Mouse (Mus musculus): Measurements from ENCODE around the gene Smarcd1.
"Not testable (repeated sequence)": the region's sequence is repeated elsewhere in the genome, so short reads cannot be mapped to it uniquely, and the experiment has no call there.

Gene Smarcd1

DNA sequence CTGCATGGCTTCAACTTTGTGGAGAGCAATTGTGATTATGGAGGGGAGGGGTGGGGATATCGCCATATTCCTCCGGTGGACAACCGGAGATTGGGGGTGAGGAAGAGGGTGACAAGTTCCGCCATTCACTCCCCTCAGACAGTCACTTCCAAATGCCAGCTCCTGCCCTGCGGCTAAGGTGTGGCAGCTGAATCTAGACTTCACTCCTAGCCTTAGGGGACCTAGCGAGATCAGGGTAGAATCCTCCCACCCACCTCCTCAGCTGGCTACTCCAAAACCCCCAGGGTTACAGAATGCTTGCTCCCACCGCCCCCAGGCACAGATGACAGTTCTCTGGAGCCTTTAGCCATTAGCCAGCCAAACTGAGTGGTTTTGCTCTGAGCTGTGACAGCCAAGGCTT lies 22.9 kb upstream of the Smarcd1 start:
- intact Hi-C loops (cut with DNase I), result no loop called here

DNA sequence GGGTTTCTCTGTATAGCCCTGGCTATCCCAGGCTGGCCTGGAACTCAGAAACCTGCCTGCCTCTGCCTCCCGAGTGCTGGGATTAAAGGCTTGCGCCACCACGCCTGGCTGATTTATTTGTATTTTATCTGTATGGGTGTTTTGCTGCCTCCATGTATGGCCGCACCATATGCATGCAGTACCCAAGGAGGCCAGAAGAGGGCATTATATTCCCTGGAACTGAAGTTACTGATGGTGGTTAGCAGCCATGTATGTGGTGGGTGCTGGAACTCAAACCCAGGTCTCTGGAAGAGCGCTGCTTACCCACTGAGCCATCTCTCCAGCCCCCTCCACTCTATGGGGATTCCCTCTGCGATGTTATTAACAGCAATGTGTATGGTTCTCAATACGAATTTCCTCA lies 19.0 kb upstream of the Smarcd1 start:
- intact Hi-C loops (cut with DNase I), result no loop called here

DNA sequence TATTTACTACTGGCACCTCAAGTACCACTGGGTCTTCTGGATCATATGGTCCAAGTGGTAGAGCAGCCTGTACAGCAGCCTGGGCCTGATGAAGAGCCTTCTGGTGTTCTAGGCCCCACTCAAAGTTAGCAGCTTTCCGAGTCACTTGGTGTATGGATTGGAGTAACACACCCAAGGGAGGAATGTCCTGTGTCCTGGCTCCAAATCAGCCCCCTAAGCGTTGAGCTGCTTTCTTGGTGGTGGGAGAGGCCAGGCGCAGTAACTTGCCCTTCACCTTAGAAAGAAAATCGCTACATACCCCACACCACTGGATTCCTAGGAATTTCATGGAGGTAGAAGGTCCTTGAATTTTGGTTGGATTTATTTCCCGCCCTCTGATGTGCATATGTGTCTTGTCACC lies 17.8 kb upstream of the Smarcd1 start:
- intact Hi-C loops (cut with DNase I), result no loop called here

DNA sequence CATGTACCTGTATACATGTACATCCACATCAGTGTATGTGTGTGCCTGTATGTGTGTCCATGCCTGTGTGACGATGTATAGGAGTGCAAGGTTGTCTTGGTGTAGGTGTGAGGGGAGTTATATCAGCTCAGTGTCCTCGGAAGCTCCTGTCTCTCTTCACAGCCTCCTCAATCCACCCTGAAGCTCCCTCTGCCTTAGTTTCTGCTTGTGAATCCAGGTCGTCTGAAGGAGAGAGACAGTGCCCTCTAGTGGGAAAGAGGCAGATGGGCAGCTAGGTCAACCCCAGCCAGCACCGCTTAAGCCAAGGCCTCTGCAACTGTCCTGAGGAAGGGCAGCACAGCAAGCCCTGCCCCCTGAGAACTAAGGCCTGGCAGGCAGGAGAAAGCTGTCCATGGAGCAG lies 13.2 kb upstream of the Smarcd1 start:
- intact Hi-C loops (cut with DNase I), result no loop called here

DNA sequence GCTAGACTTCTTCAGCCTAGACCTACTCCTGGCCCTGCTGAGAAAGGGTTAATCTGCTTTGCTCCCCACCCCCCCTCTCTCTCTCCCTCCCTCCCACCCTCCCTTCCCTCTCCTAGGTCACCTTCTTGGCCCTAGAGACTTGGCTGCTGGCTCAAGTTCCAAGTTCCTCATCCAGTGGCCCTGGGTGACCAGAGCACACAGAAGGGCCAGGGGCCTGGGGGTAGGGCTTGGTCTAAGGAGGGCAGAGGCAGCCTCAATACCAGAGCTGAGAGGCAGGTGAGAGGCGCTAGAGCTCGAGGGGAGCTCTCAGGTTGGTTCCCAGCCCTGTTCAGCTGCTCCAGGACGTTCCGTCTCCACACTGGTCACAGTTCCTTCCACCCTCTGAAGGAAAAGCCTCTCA lies 11.0 kb upstream of the Smarcd1 start:
- intact Hi-C loops (cut with DNase I), result loop anchor here (5.0 kb wide), 1 partner anchor 189 kb away; no protein-coding TSS in a partner anchor

DNA sequence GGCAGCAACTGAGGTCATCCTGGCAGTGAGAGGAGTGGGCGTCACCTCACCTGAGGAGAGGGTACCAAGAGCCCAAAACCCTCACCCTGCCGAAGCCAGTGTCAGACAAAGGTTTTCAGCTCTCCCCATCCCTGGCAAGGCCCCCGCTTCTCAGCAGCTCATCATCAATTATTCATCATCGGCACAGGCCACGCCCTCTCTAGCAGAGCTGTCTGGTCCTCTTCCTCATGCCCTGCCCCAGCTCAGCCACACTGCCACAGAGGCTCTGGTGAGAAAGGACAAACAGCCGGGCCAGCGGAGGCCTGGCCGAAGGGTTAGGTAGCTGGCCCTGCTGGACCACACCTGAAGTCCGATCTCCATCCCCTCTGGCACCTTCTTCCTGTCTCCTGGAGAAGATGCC lies 10.0 kb upstream of the Smarcd1 start:
- intact Hi-C loops (cut with DNase I), result loop anchor here (5.0 kb wide), 1 partner anchor 190 kb away; no protein-coding TSS in a partner anchor

DNA sequence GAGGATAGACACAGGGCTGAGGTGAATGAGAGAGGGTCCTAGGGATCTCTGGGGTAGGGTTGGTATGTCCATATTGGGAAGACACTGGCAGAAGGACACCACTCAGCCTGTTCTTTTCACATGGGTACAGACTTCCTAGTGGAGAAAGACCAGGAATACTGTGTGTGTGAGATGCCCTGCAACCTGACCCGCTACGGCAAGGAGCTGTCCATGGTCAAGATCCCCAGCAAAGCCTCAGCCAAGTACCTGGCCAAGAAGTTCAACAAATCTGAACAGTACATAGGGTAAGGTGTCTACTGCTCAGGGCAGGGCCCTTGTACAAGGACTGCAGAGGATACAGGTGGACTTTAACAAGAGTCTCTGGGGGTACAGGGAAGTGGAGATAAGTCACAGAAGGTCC lies 4.6 kb upstream of the Smarcd1 start:
- intact Hi-C loops (cut with DNase I), result no loop called here

DNA sequence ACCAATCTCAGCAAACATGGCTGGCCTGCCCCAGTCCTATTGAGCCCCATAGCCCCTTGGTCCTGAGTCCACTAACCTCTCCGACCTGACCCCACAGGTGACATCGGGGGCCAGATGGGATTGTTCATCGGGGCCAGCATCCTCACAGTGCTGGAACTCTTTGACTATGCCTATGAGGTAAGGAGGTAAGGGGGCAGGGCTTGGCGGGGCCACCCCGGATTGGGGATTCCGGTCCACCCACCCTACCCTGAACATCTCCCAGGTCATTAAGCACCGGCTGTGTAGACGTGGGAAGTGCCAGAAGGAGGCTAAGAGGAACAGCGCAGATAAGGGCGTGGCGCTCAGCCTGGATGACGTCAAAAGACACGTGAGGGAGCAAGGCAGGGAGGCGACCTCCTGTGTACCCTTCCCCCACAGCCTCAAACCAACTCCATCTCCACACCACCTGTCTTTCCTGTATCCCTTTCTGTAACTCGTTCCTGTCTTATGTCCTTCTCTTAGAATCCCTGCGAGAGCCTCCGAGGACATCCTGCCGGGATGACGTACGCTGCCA lies 3.3 kb upstream of the Smarcd1 start:
- intact Hi-C loops (cut with DNase I), result no loop called here

DNA sequence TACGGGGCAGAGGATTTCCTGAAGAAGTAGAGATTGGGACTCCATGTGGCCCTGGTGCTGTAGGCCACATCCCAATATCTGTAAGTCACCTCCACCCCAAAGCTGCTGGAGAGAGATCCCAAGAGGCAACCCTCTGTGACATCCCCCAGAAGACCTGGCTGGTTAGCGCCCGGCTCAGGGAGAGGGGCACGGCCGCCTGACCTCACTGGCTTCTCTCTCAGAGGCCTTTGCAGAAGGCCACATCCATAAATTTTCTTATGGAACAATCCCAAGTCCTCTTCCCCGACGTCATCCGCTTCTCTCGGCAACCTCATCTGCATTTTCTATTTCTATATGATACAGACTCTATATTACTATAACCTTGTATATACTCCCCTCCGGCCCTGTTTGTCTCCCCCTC lies 2.2 kb upstream of the Smarcd1 start:
- intact Hi-C loops (cut with DNase I), result no loop called here

DNA sequence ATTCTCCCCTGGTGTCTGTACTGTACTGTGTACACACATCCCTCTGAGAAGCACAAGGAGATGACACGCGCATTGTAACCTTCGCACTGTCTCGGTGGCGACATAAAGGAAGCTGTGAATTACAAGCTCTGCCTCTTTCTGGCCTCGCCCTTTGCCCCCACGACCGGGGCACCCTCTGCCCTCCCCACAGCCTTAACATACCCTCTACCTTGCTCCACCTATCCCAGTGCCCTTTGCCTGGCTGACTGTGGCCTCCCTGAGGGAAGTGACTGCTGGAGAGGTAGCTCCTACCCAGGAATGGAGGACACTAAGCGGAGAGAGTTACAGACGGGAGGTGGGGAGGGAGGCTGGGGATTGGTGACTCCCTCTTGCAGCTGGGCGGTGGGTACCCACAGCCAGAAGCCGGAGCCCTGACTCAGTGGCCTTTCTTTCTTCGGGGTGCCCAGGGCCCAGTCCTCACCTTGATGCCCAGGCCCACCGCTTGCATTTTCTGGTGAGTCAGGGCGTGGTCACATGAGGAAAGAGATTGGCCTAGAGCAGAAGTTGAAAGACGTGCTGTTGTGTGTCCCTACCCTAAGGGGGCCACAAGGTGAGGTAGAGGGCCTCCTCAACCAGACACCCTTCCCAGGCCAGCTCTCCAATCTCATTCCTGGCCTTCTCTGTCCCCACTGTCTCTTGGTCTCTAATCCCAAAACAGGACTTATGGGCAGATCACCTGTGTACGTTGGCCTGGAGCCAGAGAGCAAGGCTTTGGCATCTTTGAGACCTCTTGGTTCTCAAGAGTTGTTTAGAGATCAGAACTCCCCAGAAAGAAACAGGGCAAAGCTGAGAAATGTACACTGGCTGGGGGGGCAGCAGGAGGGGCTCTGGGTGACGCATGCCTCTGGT lies 1.5 kb upstream of the Smarcd1 start:
- intact Hi-C loops (cut with DNase I), result no loop called here

DNA sequence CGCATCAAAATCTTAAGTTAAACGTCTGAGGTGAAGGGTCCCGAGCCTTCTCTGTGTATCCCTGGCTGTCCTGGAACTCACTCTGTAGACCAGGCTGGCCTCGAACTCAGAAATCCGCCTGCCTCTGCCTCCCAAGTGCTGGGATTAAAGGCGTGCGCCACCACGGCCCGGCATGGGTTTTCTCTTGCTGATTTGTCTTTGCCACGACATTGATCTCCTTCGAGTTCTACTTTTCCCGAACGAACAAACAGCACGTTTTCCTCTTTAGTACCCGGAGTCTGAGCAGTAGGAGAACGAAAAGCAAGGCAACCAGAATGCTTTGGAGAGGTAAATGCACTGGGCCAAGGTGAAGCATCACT lies 310 bp upstream of the Smarcd1 start:
- intact Hi-C loops (cut with DNase I), result not testable (repeated sequence)

DNA sequence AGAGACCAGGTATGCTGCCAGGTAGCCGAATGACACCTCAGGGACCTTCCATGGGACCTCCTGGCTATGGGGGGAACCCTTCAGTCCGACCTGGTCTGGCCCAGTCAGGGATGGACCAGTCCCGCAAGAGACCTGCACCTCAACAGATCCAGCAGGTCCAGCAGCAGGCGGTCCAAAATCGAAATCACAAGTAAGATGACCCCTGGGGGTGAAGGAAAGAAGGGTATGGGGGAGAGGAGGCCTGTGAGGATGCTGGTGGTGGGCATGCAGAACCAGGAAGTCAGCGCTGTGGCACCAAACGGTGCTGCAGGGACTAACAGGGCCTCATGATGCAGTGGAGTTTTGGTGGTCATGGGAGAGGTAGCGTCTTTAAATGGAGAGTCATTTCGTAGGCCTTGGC lies 1.2 kb downstream of the Smarcd1 start:
- intact Hi-C loops (cut with DNase I), result no loop called here

DNA sequence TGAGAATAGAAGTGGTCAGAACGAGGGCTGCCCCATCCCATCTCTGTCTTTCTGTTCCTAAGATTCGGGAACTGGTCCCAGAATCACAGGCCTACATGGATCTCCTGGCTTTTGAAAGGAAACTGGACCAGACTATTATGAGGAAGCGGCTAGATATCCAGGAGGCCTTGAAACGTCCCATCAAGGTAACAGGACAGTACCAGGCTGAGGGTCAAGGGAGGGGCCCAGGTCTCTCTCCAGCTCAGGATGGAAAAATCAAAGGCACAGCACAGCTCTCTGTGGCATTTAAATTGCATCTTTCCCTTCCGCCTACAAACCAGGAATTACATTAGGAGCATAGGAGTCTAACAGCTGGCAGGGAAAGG lies 1.7 kb downstream of the Smarcd1 start:
- intact Hi-C loops (cut with DNase I), result no loop called here

DNA sequence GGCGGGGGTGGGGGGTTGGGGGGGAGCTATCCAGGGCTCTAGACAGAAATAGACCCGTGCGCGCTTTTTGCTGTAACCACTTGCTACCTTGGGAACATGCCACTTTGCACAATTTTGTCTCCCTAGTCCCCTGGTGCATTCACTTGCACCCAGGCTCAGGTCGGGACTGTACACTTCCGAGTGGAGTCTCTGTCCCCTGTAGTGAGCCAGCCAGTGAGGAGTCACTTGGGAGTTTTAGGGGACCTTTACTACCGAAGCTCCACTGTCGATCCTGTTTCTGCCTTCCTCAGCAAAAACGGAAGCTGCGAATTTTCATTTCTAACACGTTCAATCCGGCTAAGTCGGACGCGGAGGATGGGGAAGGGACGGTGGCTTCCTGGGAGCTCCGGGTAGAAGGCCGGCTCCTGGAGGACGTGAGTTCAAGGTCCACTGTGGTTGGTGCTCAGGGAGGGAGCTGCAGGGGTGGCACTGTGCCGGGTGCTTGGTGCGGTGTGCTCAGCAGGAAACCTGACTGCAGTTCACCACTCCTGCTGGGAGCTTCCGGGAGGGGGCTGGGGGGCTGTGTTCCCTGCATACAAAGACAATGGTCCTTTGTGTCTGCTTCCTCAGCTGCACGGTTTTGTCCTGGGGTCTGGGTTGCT lies 2.2 kb downstream of the Smarcd1 start:
- intact Hi-C loops (cut with DNase I), result no loop called here

DNA sequence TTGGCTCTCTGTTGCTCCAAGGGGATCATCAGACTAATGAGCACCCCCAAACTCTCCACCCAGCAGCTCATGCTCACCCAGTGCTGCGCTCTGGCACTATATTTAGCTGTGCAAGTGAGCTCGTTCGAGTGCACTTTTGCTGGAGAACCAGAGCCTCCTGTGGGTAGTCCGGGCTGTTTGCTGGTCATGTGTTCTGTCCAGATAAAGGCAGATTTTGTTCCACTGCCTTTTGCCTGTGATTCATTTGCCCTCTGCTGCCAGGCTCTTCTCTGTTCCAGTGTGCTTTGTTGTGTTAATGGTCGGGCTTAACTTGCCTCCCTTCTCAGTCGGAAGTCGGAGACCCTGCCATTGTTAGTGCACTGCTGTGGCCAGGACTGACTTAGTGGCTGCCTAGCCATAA lies 3.0 kb downstream of the Smarcd1 start:
- intact Hi-C loops (cut with DNase I), result no loop called here

DNA sequence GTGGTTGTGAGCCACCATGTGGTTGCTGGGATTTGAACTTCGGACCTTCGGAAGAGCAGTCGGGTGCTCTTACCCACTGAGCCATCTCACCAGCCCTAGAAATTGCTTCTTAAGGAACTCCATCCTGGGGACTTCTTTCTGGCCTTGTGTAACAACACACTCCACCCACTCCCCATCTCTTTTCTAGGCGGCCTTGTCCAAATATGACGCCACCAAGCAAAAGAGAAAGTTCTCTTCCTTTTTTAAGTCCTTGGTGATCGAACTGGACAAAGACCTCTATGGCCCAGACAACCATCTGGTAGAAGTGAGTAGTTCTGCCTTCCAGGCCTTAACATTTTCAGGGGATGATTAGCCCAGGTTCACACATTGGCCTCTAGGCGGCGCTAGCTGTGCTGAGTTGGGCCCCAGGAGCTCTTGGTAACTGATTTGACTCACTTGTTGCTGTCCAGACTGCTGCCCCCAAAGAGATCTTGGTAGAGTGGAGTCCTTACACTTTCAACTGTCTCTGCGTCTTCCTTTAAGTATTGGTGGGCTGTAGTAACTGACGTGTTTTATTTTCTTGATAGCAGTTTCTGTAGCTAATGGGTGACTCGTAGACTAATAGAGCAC lies 3.6 kb downstream of the Smarcd1 start, which contains the start of gene Gm17349:
Gene Gm17349 (minus strand): TSS at position 51 of the 609 bp plus-strand sequence.
- intact Hi-C loops (cut with DNase I), result no loop called here

DNA sequence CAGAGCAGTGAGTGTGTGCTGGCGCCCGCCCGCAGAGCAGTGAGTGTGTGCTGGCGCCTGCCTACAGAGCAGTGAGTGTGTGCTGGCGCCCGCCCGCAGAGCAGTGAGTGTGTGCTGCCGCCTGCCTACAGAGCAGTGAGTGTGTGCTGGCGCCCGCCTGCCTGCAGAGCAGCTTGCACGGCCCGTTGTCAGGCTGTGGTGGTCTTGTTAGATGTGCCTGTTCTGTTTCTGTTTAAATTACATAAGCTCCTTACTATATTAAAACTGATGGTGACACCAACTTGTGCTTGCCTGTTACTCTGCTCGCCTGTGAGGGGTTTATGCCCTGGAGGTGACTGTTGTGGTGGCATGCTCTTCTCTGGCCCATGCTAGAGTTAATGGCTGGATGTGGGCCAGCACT lies 6.2 kb downstream of the Smarcd1 start:
- intact Hi-C loops (cut with DNase I), result no loop called here

DNA sequence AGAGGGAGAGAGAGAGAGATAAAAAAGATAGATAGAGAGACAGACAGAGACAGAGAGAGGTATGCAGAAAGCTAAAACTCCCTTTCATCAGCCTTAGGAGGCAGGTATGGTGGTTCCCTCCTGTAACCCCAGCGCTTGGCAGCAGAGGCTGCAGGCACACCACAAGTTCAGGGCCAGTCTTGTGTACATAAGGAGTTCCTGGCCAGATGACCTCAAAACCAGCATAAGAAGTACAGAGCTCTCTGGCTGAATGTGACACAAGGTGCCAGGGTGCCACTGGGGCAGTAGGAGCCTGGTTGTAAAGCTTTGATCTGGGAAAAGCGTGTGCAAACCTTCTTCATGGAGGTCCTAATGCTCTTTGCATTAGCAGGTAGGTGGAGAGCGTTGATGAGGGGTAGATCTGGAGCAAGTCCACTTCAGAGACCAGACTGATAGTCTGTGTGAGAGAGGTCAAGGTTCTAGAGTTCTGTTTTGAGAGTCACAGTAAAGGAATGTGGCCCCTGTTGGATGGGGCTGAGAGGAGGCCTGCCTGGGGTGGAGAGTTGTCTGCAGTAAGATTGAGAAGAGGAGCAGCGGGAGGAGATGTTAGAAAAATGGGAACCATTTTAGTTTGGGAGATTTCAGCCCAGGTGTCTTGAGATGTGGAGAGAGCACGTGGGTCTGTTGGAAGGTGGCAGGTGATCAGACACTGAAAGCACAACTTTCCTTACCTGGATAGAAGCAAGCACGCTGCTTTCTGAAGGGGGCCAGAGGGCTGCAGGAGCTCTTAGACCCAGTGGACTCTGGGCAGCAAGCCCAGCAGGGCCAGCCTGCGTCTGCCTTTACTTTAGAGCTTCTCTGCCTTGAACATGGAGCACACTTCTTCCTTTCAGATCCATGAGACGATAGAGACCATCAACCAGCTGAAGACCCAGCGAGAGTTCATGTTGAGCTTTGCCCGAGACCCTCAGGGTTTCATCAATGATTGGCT lies 8.6 kb downstream of the Smarcd1 start:
- intact Hi-C loops (cut with DNase I), result no loop called here

DNA sequence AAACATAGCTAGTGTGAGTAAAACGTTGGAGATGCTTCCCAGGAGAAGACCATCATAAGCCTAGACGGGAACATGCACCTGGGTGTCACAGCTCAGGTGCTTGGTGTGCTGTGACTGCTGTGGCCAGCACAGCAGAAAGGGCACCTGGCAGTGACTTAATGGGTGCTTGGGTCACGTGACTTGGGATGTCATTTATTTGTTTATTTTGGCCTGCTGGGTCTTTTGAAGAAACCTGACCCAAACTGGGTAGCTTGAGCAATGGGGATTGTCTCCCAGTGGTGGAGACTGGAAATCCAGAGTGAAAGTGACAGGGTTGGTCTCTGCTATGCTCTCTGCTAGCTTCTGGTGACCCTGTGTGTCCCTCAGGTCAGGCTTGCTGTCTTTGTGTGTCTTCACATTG lies 9.6 kb downstream of the Smarcd1 start:
- intact Hi-C loops (cut with DNase I), result no loop called here

DNA sequence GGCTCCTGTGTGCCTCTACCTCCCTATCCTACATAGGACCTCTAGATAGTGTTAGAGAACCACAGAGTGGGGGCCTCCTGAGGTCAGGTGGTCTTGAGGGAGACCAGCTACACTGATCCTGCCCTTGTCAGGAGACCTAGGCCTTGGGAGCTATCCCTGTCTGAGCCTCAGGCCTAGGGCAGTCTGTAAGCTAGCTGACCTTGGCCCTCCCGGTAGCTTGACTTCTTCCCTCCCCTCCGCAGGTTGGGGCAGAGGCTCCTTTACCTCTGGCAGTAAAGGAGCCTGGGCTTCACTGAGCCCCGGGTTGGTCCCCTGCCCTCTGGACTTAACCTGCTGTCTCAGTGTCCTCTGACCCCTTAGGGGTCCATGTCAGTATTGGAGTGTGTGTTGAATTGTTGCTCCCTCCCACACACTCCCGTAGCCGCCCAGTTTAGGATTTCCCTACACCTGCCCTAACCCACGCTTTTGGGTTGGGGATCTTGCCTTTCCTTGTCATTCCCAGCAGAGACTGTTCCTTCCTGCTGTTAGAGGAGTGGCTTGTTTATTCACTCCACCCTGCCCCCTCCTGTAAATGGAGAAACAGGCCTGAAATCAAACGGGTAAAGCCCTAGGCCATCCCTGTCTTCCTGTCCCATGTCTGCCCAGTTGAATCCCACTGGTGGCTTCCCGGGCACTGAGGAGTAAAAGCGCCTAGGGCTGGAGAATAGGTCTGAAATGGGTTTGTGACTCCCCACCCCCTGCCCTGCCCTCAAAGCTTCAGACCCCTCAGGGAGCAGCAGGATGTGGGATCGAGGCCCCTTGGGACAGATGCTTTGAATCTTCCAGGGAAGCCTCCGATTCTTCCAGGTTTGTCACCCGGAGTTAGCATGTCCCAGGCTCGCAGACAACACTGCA lies 11.0 kb downstream of the Smarcd1 start:
- intact Hi-C loops (cut with DNase I), result no loop called here

Data from adrenal gland (tissue).